Mouse (Mus musculus) lung, embryonic 15.5 days (tissue): Measurements from ENCODE around the gene Xrcc1. TPM values are rescaled to one million over a fixed set of nuclear protein-coding genes. Genes with fewer than 3 reads are reported as not detected.
"Not testable (repeated sequence)": the region's sequence is repeated elsewhere in the genome, so short reads cannot be mapped to it uniquely, and the experiment has no call there.

Experiments
- ATAC-seq: fragments of 200-750 bp; cut with Nextera tagmentation; 2 replicates; pipeline ENCODE4 v1.8.0; 2017; ENCODE audit warnings: moderate number of reproducible peaks, borderline replicate concordance; ENCODE audit not compliant: low FRiP score, low TSS enrichment; ENCODE audit errors: extremely low read depth
- H3K27ac ChIP-seq: fragments of 300-500 bp; sonication (generic); 2 replicates; pipeline ENCODE4 v1.5.1; 2015; ENCODE audit warnings: moderate library complexity, mild to moderate bottlenecking, inconsistent platforms
- H3K27me3 ChIP-seq: fragments of 300-500 bp; sonication (generic); 2 replicates; pipeline ENCODE4 v1.6.1; 2015; ENCODE audit warnings: inconsistent platforms
- H3K36me3 ChIP-seq: fragments of 300-500 bp; sonication (generic); 2 replicates; pipeline ENCODE4 v1.6.1; 2015; ENCODE audit warnings: inconsistent platforms
- H3K4me1 ChIP-seq: fragments of 300-500 bp; sonication (generic); 2 replicates; pipeline ENCODE4 v1.6.1; 2015; ENCODE audit warnings: inconsistent platforms
- H3K4me2 ChIP-seq: fragments of 300-500 bp; sonication (generic); 2 replicates; pipeline ENCODE4 v1.6.1; 2015; ENCODE audit warnings: inconsistent platforms, mild to moderate bottlenecking, moderate library complexity
- H3K4me3 ChIP-seq: fragments of 300-500 bp; sonication (generic); 2 replicates; pipeline ENCODE4 v1.5.1; 2015; ENCODE audit warnings: mild to moderate bottlenecking, inconsistent platforms
- H3K9ac ChIP-seq: fragments of 300-500 bp; sonication (generic); 2 replicates; pipeline ENCODE4 v1.6.1; 2015; ENCODE audit warnings: inconsistent platforms
- H3K9me3 ChIP-seq: fragments of 300-500 bp; sonication (generic); 2 replicates; pipeline ENCODE4 v1.6.1; 2016; ENCODE audit warnings: inconsistent platforms
- WGBS: fragments of 180-500 bp; shearing (Covaris S2); methylation state at CpG from one replicate; pipeline ENCODE4 v1.1.7; 2015; 5-methylcytosine and 5-hydroxymethylcytosine counted together
- polyA plus RNA-seq: library from polyadenylated mRNA; unstranded; fragments of >200 nt; fragmentation: Nextera tagmentation; extraction: Ambion mirVana; gene quantifications from 2 replicates; pipeline ENCODE4 v1.2.1, GENCODE M21; 2015

The Xrcc1 gene
- polyA plus RNA-seq, 1 experiment from 2014 or later: 118 TPM

GRCm38 (mm10) chr7:24512355-24512754, 33.7 kb upstream of the Xrcc1 start, which contains the start of gene AC161166.1:
AC161166.1 (minus strand) TSS chr7:24512455.
- no peaks in the 10 kb centered on the region for H3K9me3 ChIP-seq
- no peaks in the 10 kb centered on the region for H3K27me3 ChIP-seq
- ATAC-seq: no peak
- H3K4me3 ChIP-seq: no peak within 1 kb of the TSS
- no peak within 1 kb of the TSS for H3K9ac ChIP-seq
- WGBS: 85% methylated on average over 7 of the region's 7 CpGs
- no peak within 1 kb of the TSS for H3K4me2 ChIP-seq
- H3K36me3 ChIP-seq: peaks cover 5% of the 10 kb centered on the region; the same call in 1 of the 2 replicates
- no peak within 1 kb of the TSS for H3K27ac ChIP-seq
- peaks cover 11% of the 10 kb centered on the region; the same call in 1 of the 2 replicates for H3K4me1 ChIP-seq

GRCm38 (mm10) chr7:24516319-24516718, 29.8 kb upstream of the Xrcc1 start:
- H3K36me3 ChIP-seq, H3K4me3 ChIP-seq, ATAC-seq, H3K4me2 ChIP-seq, H3K27me3 ChIP-seq, H3K9ac ChIP-seq, H3K9me3 ChIP-seq, H3K27ac ChIP-seq, H3K4me1 ChIP-seq: not testable (repeated sequence)
- 72% methylated on average over 8 of the region's 8 CpGs for WGBS

GRCm38 (mm10) chr7:24517077-24517476, 29.0 kb upstream of the Xrcc1 start:
- no peak overlapping the region for H3K4me2 ChIP-seq
- 43% methylated on average over 5 of the region's 5 CpGs for WGBS
- no peak for ATAC-seq

GRCm38 (mm10) chr7:24517654-24518053, 28.4 kb upstream of the Xrcc1 start:
- H3K36me3 ChIP-seq: peaks cover 5% of the 10 kb centered on the region; the same call in 1 of the 2 replicates
- no peaks in the 10 kb centered on the region for H3K9me3 ChIP-seq
- no peak overlapping the region for H3K9ac ChIP-seq
- no peak overlapping the region for H3K27ac ChIP-seq
- no peaks in the 10 kb centered on the region for H3K4me1 ChIP-seq
- no peaks in the 10 kb centered on the region for H3K27me3 ChIP-seq
- WGBS: 49% methylated on average over 6 of the region's 6 CpGs
- ATAC-seq: no peak
- H3K4me3 ChIP-seq: no peak overlapping the region
- no peak overlapping the region for H3K4me2 ChIP-seq

More at GRCm38 (mm10) chr7:24517077-24517476, 29.0 kb upstream of the Xrcc1 start:
- peaks cover 5% of the 10 kb centered on the region; the same call in 1 of the 2 replicates for H3K36me3 ChIP-seq
- no peak overlapping the region for H3K9ac ChIP-seq
- no peaks in the 10 kb centered on the region for H3K27me3 ChIP-seq
- no peak overlapping the region for H3K4me3 ChIP-seq
- H3K27ac ChIP-seq: no peak overlapping the region
- no peaks in the 10 kb centered on the region for H3K9me3 ChIP-seq
- no peaks in the 10 kb centered on the region for H3K4me1 ChIP-seq

GRCm38 (mm10) chr7:24519130-24519529, 27.0 kb upstream of the Xrcc1 start:
- WGBS: 54% methylated on average over 3 of the region's 3 CpGs
- H3K4me3 ChIP-seq: no peak overlapping the region
- no peaks in the 10 kb centered on the region for H3K27me3 ChIP-seq
- no peak overlapping the region for H3K27ac ChIP-seq
- H3K9ac ChIP-seq: no peak overlapping the region
- no peak for ATAC-seq
- no peak overlapping the region for H3K4me2 ChIP-seq
- no peaks in the 10 kb centered on the region for H3K9me3 ChIP-seq
- peaks cover 5% of the 10 kb centered on the region; the same call in 1 of the 2 replicates for H3K36me3 ChIP-seq
- H3K4me1 ChIP-seq: no peaks in the 10 kb centered on the region

- H3K9me3 ChIP-seq, H3K27me3 ChIP-seq, H3K9ac ChIP-seq, H3K27ac ChIP-seq, H3K36me3 ChIP-seq, H3K4me3 ChIP-seq, H3K4me1 ChIP-seq, H3K4me2 ChIP-seq, ATAC-seq: not testable (repeated sequence)
- WGBS: 83% methylated on average over 10 of the region's 10 CpGs
Observed at GRCm38 (mm10) chr7:24520054-24520453, 26.0 kb upstream of the Xrcc1 start.

GRCm38 (mm10) chr7:24522805-24523204, 23.3 kb upstream of the Xrcc1 start:
- no peak for ATAC-seq
- WGBS: 48% methylated on average over 5 of the region's 5 CpGs
- H3K4me1 ChIP-seq: no peaks in the 10 kb centered on the region
- H3K4me2 ChIP-seq: no peak overlapping the region
- H3K27me3 ChIP-seq: no peaks in the 10 kb centered on the region
- no peak overlapping the region for H3K4me3 ChIP-seq
- no peak overlapping the region for H3K27ac ChIP-seq
- H3K9me3 ChIP-seq: no peaks in the 10 kb centered on the region
- H3K36me3 ChIP-seq: no peaks in the 10 kb centered on the region
- no peak overlapping the region for H3K9ac ChIP-seq

- no peaks in the 10 kb centered on the region for H3K4me1 ChIP-seq
- H3K4me3 ChIP-seq: no peak overlapping the region
- H3K27me3 ChIP-seq: no peaks in the 10 kb centered on the region
- no peak for ATAC-seq
- no peak overlapping the region for H3K4me2 ChIP-seq
- no peak overlapping the region for H3K27ac ChIP-seq
- no peaks in the 10 kb centered on the region for H3K36me3 ChIP-seq
- no peak overlapping the region for H3K9ac ChIP-seq
- H3K9me3 ChIP-seq: no peaks in the 10 kb centered on the region
- 83% methylated on average over 6 of the region's 6 CpGs for WGBS
Observed at GRCm38 (mm10) chr7:24523723-24524122, 22.4 kb upstream of the Xrcc1 start.

- Histone ChIP-seq H3K27ac (no peak overlapping the region), H3K4me3 (no peak overlapping the region), H3K9me3 (no peaks in the 10 kb centered on the region), H3K27me3 (no peaks in the 10 kb centered on the region), H3K4me2 (no peak overlapping the region), H3K36me3 (no peaks in the 10 kb centered on the region), H3K9ac (no peak overlapping the region), H3K4me1 (peaks cover 8% of the 10 kb centered on the region)
- no peak for ATAC-seq
- 71% methylated on average over 6 of the region's 6 CpGs for WGBS
Observed at GRCm38 (mm10) chr7:24524978-24525377, 21.1 kb upstream of the Xrcc1 start.

- Histone ChIP-seq H3K27ac (no peak overlapping the region), H3K4me2 (no peak overlapping the region), H3K27me3 (no peaks in the 10 kb centered on the region), H3K36me3 (no peaks in the 10 kb centered on the region), H3K4me3 (no peak overlapping the region), H3K9me3 (no peaks in the 10 kb centered on the region), H3K4me1 (peaks cover 8% of the 10 kb centered on the region), H3K9ac (no peak overlapping the region)
- ATAC-seq: no peak
- 80% methylated on average over 12 of the region's 12 CpGs for whole genome bisulfite sequencing
Observed at GRCm38 (mm10) chr7:24525686-24526420, 20.2 kb upstream of the Xrcc1 start.

GRCm38 (mm10) chr7:24528861-24529260, 17.2 kb upstream of the Xrcc1 start:
- Histone ChIP-seq H3K4me1 (peaks cover 24% of the 10 kb centered on the region), H3K4me3 (no peak overlapping the region), H3K27me3 (no peaks in the 10 kb centered on the region), H3K9ac (no peak overlapping the region), H3K4me2 (0 out of 2 replicates have a peak overlapping the region, but pooled peaks have one; percentile 72), H3K36me3 (peaks cover 8% of the 10 kb centered on the region), H3K9me3 (no peaks in the 10 kb centered on the region), H3K27ac (no peak overlapping the region)
- 87% methylated on average over 11 of the region's 11 CpGs for WGBS
- ATAC-seq: no peak

- Histone ChIP-seq H3K27me3 (no peaks in the 10 kb centered on the region), H3K36me3 (peaks cover 16% of the 10 kb centered on the region), H3K27ac (no peak overlapping the region), H3K4me1 (peaks cover 24% of the 10 kb centered on the region), H3K4me3 (peak overlapping the region; percentile 58), H3K4me2 (peak overlapping the region; percentile 72), H3K9me3 (no peaks in the 10 kb centered on the region), H3K9ac (peak overlapping the region; percentile 58)
- no peak for ATAC-seq
- 50% methylated on average over 11 of the region's 11 CpGs for WGBS
Observed at GRCm38 (mm10) chr7:24529580-24529979, 16.5 kb upstream of the Xrcc1 start.
